Mouse (Mus musculus): ENCODE measurements around the gene Stub1. TPM values are rescaled to one million over a fixed set of nuclear protein-coding genes. Genes with fewer than 3 reads are reported as not detected.

Stub1 gene
- polyA plus RNA-seq, 1 experiment from 2014 or later = 118 TPM

- WGBS (ENCODE audit: insufficient replicate concordance) = 0% methylated on average over 45 of the region's 45 CpGs
- peak overlapping the region; percentile 98 for H3K4me2 ChIP-seq (ENCODE audit: low read depth, low read length)
- H3K4me1 ChIP-seq (ENCODE audit: insufficient read depth) = peaks cover 24% of the 10 kb centered on the region
- peaks cover 4% of the 10 kb centered on the region; the same call in 1 of the 2 replicates for H3K36me3 ChIP-seq (replicated peaks; ENCODE audit: insufficient read depth, low read length)
- peak overlapping the region; percentile 79 for H3K4me3 ChIP-seq (ENCODE audit: low read depth, low read length)
- TF ChIP-seq EP300 (IDR thresholded peaks at IDR 0.05; ENCODE audit: low read depth) (0 out of 2 replicates have a peak, but pooled peaks have one; percentile 12), CTCF (IDR thresholded peaks at IDR 0.05; ENCODE audit: low read depth) (no peak)
- DNase-seq (peak; percentile 88), ATAC-seq (peak; percentile 85)
- no peaks in the 10 kb centered on the region for H3K27me3 ChIP-seq (ENCODE audit: insufficient read depth, low read length)
- H3K9ac ChIP-seq (replicated peaks) = peak overlapping the region; percentile 77
- no peaks in the 10 kb centered on the region for H3K9me3 ChIP-seq (ENCODE audit: low read length)
- peak overlapping the region; percentile 88 for H3K27ac ChIP-seq (ENCODE audit: low read depth)
Measured at GRCm38 (mm10) chr17:25791843-25792527, 41.2 kb downstream of the Stub1 start.

- H3K4me1 ChIP-seq (ENCODE audit: insufficient read depth) = peaks cover 22% of the 10 kb centered on the region
Measured at GRCm38 (mm10) chr17:25791320-25791842, 41.8 kb downstream of the Stub1 start.

GRCm38 (mm10) chr17:25786781-25787504 is 46.3 kb downstream of the Stub1 start:
- no peaks in the 10 kb centered on the region for H3K27me3 ChIP-seq (ENCODE audit: insufficient read depth, low read length)
- no peak for TF ChIP-seq CTCF (IDR thresholded peaks at IDR 0.05; ENCODE audit: low read depth)
- no peak for TF ChIP-seq EP300 (IDR thresholded peaks at IDR 0.05; ENCODE audit: low read depth)
- peaks cover 18% of the 10 kb centered on the region for H3K4me1 ChIP-seq (ENCODE audit: insufficient read depth)
- no peak overlapping the region for H3K27ac ChIP-seq (ENCODE audit: low read depth)
- WGBS (ENCODE audit: insufficient replicate concordance) = 86% methylated on average over 9 of the region's 9 CpGs
- H3K4me2 ChIP-seq (ENCODE audit: low read depth, low read length) = no peak overlapping the region
- DNase-seq (no peak), ATAC-seq (no peak)
- H3K9ac ChIP-seq (replicated peaks) = no peak overlapping the region
- H3K36me3 ChIP-seq (replicated peaks; ENCODE audit: insufficient read depth, low read length) = peaks cover 14% of the 10 kb centered on the region
- H3K4me3 ChIP-seq (ENCODE audit: low read depth, low read length) = no peak overlapping the region
- no peaks in the 10 kb centered on the region for H3K9me3 ChIP-seq (ENCODE audit: low read length)

More at GRCm38 (mm10) chr17:25791320-25791842, 41.8 kb downstream of the Stub1 start:
- Histone ChIP-seq H3K4me2 (ENCODE audit: low read depth, low read length) (peak overlapping the region; percentile 98), H3K36me3 (replicated peaks; ENCODE audit: insufficient read depth, low read length) (peaks cover 4% of the 10 kb centered on the region; the same call in 1 of the 2 replicates), H3K27me3 (ENCODE audit: insufficient read depth, low read length) (no peaks in the 10 kb centered on the region), H3K4me3 (ENCODE audit: low read depth, low read length) (peak overlapping the region; percentile 79), H3K9ac (replicated peaks) (peak overlapping the region; percentile 77), H3K9me3 (ENCODE audit: low read length) (no peaks in the 10 kb centered on the region), H3K27ac (ENCODE audit: low read depth) (peak overlapping the region; percentile 88)
- TF ChIP-seq CTCF (IDR thresholded peaks at IDR 0.05; ENCODE audit: low read depth) (peak; percentile 9; the same call in 1 of the 2 replicates), EP300 (IDR thresholded peaks at IDR 0.05; ENCODE audit: low read depth) (no peak)
- DNase-seq (no peak), ATAC-seq (no peak)
- WGBS (ENCODE audit: insufficient replicate concordance) = 31% methylated on average over 19 of the region's 19 CpGs

- Histone ChIP-seq H3K9me3 (ENCODE audit: low read length) (no peaks in the 10 kb centered on the region), H3K27ac (ENCODE audit: low read depth) (peak within 1 kb of the TSS; percentile 64; the same call in 1 of the 2 replicates), H3K9ac (replicated peaks) (peak within 1 kb of the TSS; percentile 68), H3K36me3 (replicated peaks; ENCODE audit: insufficient read depth, low read length) (peaks cover 21% of the 10 kb centered on the region), H3K4me3 (ENCODE audit: low read depth, low read length) (peak within 1 kb of the TSS; percentile 65), H3K4me2 (ENCODE audit: low read depth, low read length) (peak within 1 kb of the TSS; percentile 89), H3K4me1 (ENCODE audit: insufficient read depth) (peaks cover 14% of the 10 kb centered on the region), H3K27me3 (ENCODE audit: insufficient read depth, low read length) (no peaks in the 10 kb centered on the region)
- DNase-seq (no peak), ATAC-seq (no peak)
- 70% methylated on average over 3 of the region's 3 CpGs for WGBS (ENCODE audit: insufficient replicate concordance)
- TF ChIP-seq EP300 (IDR thresholded peaks at IDR 0.05; ENCODE audit: low read depth) (no peak), CTCF (IDR thresholded peaks at IDR 0.05; ENCODE audit: low read depth) (no peak)
Measured at GRCm38 (mm10) chr17:25786280-25786679, 46.9 kb downstream of the Stub1 start, which contains the start of gene Ccdc78. Gene Ccdc78 (plus strand): TSS chr17:25786580.

GRCm38 (mm10) chr17:25785281-25785745 is 47.9 kb downstream of the Stub1 start, which contains the start of gene Haghl:
Gene Haghl (minus strand): TSS chr17:25785673.
- TF ChIP-seq CTCF (IDR thresholded peaks at IDR 0.05; ENCODE audit: low read depth) (peak; percentile 9; the same call in 1 of the 2 replicates), EP300 (IDR thresholded peaks at IDR 0.05; ENCODE audit: low read depth) (no peak)
- WGBS (ENCODE audit: insufficient replicate concordance) = under 1% methylated on average over 23 of the region's 23 CpGs
- peak within 1 kb of the TSS; percentile 64 for H3K27ac ChIP-seq (ENCODE audit: low read depth)

More at GRCm38 (mm10) chr17:25785281-25785745, 47.9 kb downstream of the Stub1 start, which contains the start of gene Haghl:
- H3K4me3 ChIP-seq (ENCODE audit: low read depth, low read length) = peak within 1 kb of the TSS; percentile 65
- DNase-seq (peak; percentile 96), ATAC-seq (peak; percentile 94)
- peak within 1 kb of the TSS; percentile 89 for H3K4me2 ChIP-seq (ENCODE audit: low read depth, low read length)
- peak within 1 kb of the TSS; percentile 68 for H3K9ac ChIP-seq (replicated peaks)
- H3K27me3 ChIP-seq (ENCODE audit: insufficient read depth, low read length) = no peaks in the 10 kb centered on the region
- H3K4me1 ChIP-seq (ENCODE audit: insufficient read depth) = peaks cover 13% of the 10 kb centered on the region; the same call in 1 of the 2 replicates
- peaks cover 26% of the 10 kb centered on the region for H3K36me3 ChIP-seq (replicated peaks; ENCODE audit: insufficient read depth, low read length)
- H3K9me3 ChIP-seq (ENCODE audit: low read length) = no peaks in the 10 kb centered on the region
